ENCODE assay signal across 10 mouse cellular contexts in genomic region chr2:92491950-92492501, GRCm38 (mm10). TPM values are rescaled to one million over a fixed set of nuclear protein-coding genes. Genes with fewer than 3 reads are reported as not detected.
DNase-seq lines count a peak whose midpoint lies in the region; ATAC-seq and TF ChIP-seq lines count a peak whose summit lies in the region.
"Had no signal": no experiment of that assay in that cellular context is flagged by ENCODE, and none has a peak within 500 bp of the region (broad histone marks: within the 10 kb centered on the region; RNA-seq: fewer than 3 reads in every experiment).

No protein-coding gene starts in this region.

- H3K4me2 ChIP-seq in hindbrain, embryonic 15.5 days = no peak overlapping the region
- H3K4me2 ChIP-seq in hindbrain, embryonic 12.5 days (replicated peaks) = no peak overlapping the region
- peak overlapping the region; percentile 7; the same call in 1 of the 2 replicates for H3K4me2 ChIP-seq in heart, postnatal 0 days (ENCODE audit: low read depth, low read length)
- peak overlapping the region; percentile 25; the same call in 1 of the 2 replicates for H3K4me2 ChIP-seq in lung, embryonic 14.5 days
- H3K4me2 ChIP-seq: embryonic facial prominence, embryonic 13.5 days had no signal

- H3K27me3 ChIP-seq in hindbrain, embryonic 15.5 days = no peaks in the 10 kb centered on the region
- peaks cover 16% of the 10 kb centered on the region for H3K27me3 ChIP-seq in hindbrain, embryonic 12.5 days
- no peaks in the 10 kb centered on the region for H3K27me3 ChIP-seq in heart, postnatal 0 days (ENCODE audit: control insufficient read depth, insufficient read depth, low read length)
- no peaks in the 10 kb centered on the region for H3K27me3 ChIP-seq in lung, embryonic 14.5 days (ENCODE audit: insufficient read depth, low read length)

- peak; percentile 62 for DNase-seq in Muller cell, postnatal 12 days (ENCODE audit: inconsistent ontology term)
- peak; percentile 38 for DNase-seq in heart, postnatal 0 days (ENCODE audit: low spot score)
- peak; percentile 88 for DNase-seq in lung, embryonic 14.5 days
- no peak for DNase-seq in adrenal gland, adult (ENCODE audit: inconsistent age in 2 of 2, low spot score in 1 of 2)
- DNase-seq in gastrocnemius, adult 8-10 months (ENCODE audit: low spot score in 2 of 2) = no peak
- DNase-seq in gastrocnemius, postnatal 25 days = no peak

- ATAC-seq in hindbrain, embryonic 15.5 days (ENCODE audit: low FRiP score, low read depth) = 0 out of 2 replicates have a peak, but pooled peaks have one; percentile 6
- ATAC-seq in hindbrain, embryonic 12.5 days (ENCODE audit: low FRiP score) = no peak
- peak; percentile 63 for ATAC-seq in heart, postnatal 0 days (ENCODE audit: insufficient read depth, low read depth)
- peak; percentile 93 for ATAC-seq in lung, embryonic 14.5 days (ENCODE audit: insufficient read depth)

- TF ChIP-seq CTCF in heart, postnatal 0 days (IDR thresholded peaks at IDR 0.05; ENCODE audit: low read depth) = no peak
- no peak for TF ChIP-seq CTCF in lung, embryonic 14.5 days (IDR thresholded peaks at IDR 0.05; ENCODE audit: low read depth)

- H3K27ac ChIP-seq in hindbrain, embryonic 15.5 days (replicated peaks) = no peak overlapping the region
- no peak overlapping the region for H3K27ac ChIP-seq in hindbrain, embryonic 12.5 days
- 0 out of 2 replicates have a peak overlapping the region, but pooled peaks have one; percentile 21 for H3K27ac ChIP-seq in heart, postnatal 0 days (ENCODE audit: low read depth)
- H3K27ac ChIP-seq in lung, embryonic 14.5 days (ENCODE audit: low read depth) = no peak overlapping the region
- H3K27ac ChIP-seq: embryonic facial prominence, embryonic 13.5 days; macrophage had no signal

- H3K4me3 ChIP-seq in hindbrain, embryonic 15.5 days = no peak overlapping the region
- H3K4me3 ChIP-seq in hindbrain, embryonic 12.5 days = no peak overlapping the region
- no peak overlapping the region for H3K4me3 ChIP-seq in heart, postnatal 0 days (ENCODE audit: low read depth, low read length)
- no peak overlapping the region for H3K4me3 ChIP-seq in lung, embryonic 14.5 days (ENCODE audit: low read depth, low read length)
- H3K4me3 ChIP-seq: embryonic facial prominence, embryonic 13.5 days had no signal

- no peak overlapping the region for H3K9ac ChIP-seq in hindbrain, embryonic 15.5 days
- H3K9ac ChIP-seq in hindbrain, embryonic 12.5 days = no peak overlapping the region
- no peak overlapping the region for H3K9ac ChIP-seq in heart, postnatal 0 days (replicated peaks; ENCODE audit: low read depth, low read length)
- no peak overlapping the region for H3K9ac ChIP-seq in lung, embryonic 14.5 days
- H3K9ac ChIP-seq: embryonic facial prominence, embryonic 13.5 days had no signal

- no peaks in the 10 kb centered on the region for H3K9me3 ChIP-seq in hindbrain, embryonic 15.5 days
- H3K9me3 ChIP-seq in hindbrain, embryonic 12.5 days (replicated peaks) = no peaks in the 10 kb centered on the region
- H3K9me3 ChIP-seq in heart, postnatal 0 days (replicated peaks; ENCODE audit: control insufficient read depth, low read length) = no peaks in the 10 kb centered on the region
- no peaks in the 10 kb centered on the region for H3K9me3 ChIP-seq in lung, embryonic 14.5 days (ENCODE audit: low read depth, low read length)
- H3K9me3 ChIP-seq: embryonic facial prominence, embryonic 13.5 days had no signal

- no peaks in the 10 kb centered on the region for H3K36me3 ChIP-seq in hindbrain, embryonic 15.5 days
- no peaks in the 10 kb centered on the region for H3K36me3 ChIP-seq in hindbrain, embryonic 12.5 days
- no peaks in the 10 kb centered on the region for H3K36me3 ChIP-seq in heart, postnatal 0 days (replicated peaks; ENCODE audit: control insufficient read depth, insufficient read depth, low read length)
- H3K36me3 ChIP-seq in lung, embryonic 14.5 days (ENCODE audit: insufficient read depth) = no peaks in the 10 kb centered on the region
- H3K36me3 ChIP-seq: embryonic facial prominence, embryonic 13.5 days had no signal

- no peak for TF ChIP-seq EP300 in heart, postnatal 0 days (IDR thresholded peaks at IDR 0.05; ENCODE audit: low read depth)

- 52% methylated on average over 12 of the region's 12 CpGs for WGBS in hindbrain, embryonic 15.5 days
- 58% methylated on average over 12 of the region's 12 CpGs for WGBS in hindbrain, embryonic 12.5 days
- 20% methylated on average over 12 of the region's 12 CpGs for WGBS in heart, postnatal 0 days
- WGBS in lung, embryonic 14.5 days = 17% methylated on average over 12 of the region's 12 CpGs

- H3K4me1 ChIP-seq in hindbrain, embryonic 15.5 days (replicated peaks) = peaks cover 33% of the 10 kb centered on the region
- H3K4me1 ChIP-seq in hindbrain, embryonic 12.5 days = peaks cover 23% of the 10 kb centered on the region
- H3K4me1 ChIP-seq in heart, postnatal 0 days (ENCODE audit: control insufficient read depth, insufficient read depth) = peaks cover 8% of the 10 kb centered on the region
- H3K4me1 ChIP-seq in lung, embryonic 14.5 days (ENCODE audit: insufficient read depth) = peaks cover 7% of the 10 kb centered on the region; the same call in 1 of the 2 replicates

RNA-seq across cellular contexts. Expression of gene Slc35c1, which starts 31.7 kb away (rescaled TPM):
- 15.4 and 20.1 TPM in 2 replicates for polyA plus RNA-seq in hindbrain, embryonic 15.5 days (2015; fragmentation: Nextera tagmentation; extraction: Ambion mirVana)
- 11.9 and 12.5 TPM in 2 replicates for polyA plus RNA-seq in hindbrain, embryonic 12.5 days (2016; fragmentation: Nextera tagmentation; extraction: Ambion mirVana)
- 2.7 and 4.6 TPM in 2 replicates for total RNA-seq in heart, postnatal 0 days (2014; rRNA removed; ENCODE audit: low replicate concordance)
- polyA plus RNA-seq in heart, postnatal 0 days (2015; fragmentation: Nextera tagmentation; extraction: Ambion mirVana) = 5.0 and 5.1 TPM in 2 replicates
- 14.7 and 16.9 TPM in 2 replicates for polyA plus RNA-seq in lung, embryonic 14.5 days (2014; fragmentation: Nextera tagmentation; extraction: Ambion mirVana)
- total RNA-seq in gastrocnemius, adult 8-10 months (2022) = 1 to 10 TPM; 4.9 to 5.8 (median 5.4) TPM
- total RNA-seq in gastrocnemius, postnatal 25 days (2021) = 1 to 10 TPM; 5.1 to 5.6 TPM

RNA-seq across cellular contexts. Expression of gene Cry2, which starts 58.2 kb away (rescaled TPM):
- 41.1 and 47.9 TPM in 2 replicates for polyA plus RNA-seq in hindbrain, embryonic 15.5 days (2015; fragmentation: Nextera tagmentation; extraction: Ambion mirVana)
- polyA plus RNA-seq in hindbrain, embryonic 12.5 days (2016; fragmentation: Nextera tagmentation; extraction: Ambion mirVana) = 38.1 and 39.9 TPM in 2 replicates
- total RNA-seq in heart, postnatal 0 days (2014; rRNA removed; ENCODE audit: low replicate concordance) = 9.5 and 15.3 TPM in 2 replicates
- 14.0 and 17.3 TPM in 2 replicates for polyA plus RNA-seq in heart, postnatal 0 days (2015; fragmentation: Nextera tagmentation; extraction: Ambion mirVana)
- polyA plus RNA-seq in lung, embryonic 14.5 days (2014; fragmentation: Nextera tagmentation; extraction: Ambion mirVana) = 19.9 and 22.0 TPM in 2 replicates
- 10 to 100 TPM; 27.5 to 34.6 (median 31.3) TPM for total RNA-seq in gastrocnemius, adult 8-10 months (2022)
- total RNA-seq in gastrocnemius, postnatal 25 days (2021) = 10 to 100 TPM; 11.9 to 19.8 TPM

Comparison
In these comparisons a context has a peak if more than half of its experiments do, and no peak if none do; other contexts are left out.
1. H3K4me2 ChIP-seq: peak in heart, postnatal 0 days (single experiment) and lung, embryonic 14.5 days (single experiment); none in hindbrain, embryonic 15.5 days (single experiment) and hindbrain, embryonic 12.5 days (single experiment).
2. DNase-seq: peak in Muller cell, postnatal 12 days (single experiment), heart, postnatal 0 days (single experiment) and lung, embryonic 14.5 days (single experiment); none in adrenal gland, adult (0 of 2), gastrocnemius, adult 8-10 months (0 of 2) and gastrocnemius, postnatal 25 days (single experiment).